Mouse (Mus musculus): ENCODE measurements around the gene Ppif.

Gene Ppif

DNA sequence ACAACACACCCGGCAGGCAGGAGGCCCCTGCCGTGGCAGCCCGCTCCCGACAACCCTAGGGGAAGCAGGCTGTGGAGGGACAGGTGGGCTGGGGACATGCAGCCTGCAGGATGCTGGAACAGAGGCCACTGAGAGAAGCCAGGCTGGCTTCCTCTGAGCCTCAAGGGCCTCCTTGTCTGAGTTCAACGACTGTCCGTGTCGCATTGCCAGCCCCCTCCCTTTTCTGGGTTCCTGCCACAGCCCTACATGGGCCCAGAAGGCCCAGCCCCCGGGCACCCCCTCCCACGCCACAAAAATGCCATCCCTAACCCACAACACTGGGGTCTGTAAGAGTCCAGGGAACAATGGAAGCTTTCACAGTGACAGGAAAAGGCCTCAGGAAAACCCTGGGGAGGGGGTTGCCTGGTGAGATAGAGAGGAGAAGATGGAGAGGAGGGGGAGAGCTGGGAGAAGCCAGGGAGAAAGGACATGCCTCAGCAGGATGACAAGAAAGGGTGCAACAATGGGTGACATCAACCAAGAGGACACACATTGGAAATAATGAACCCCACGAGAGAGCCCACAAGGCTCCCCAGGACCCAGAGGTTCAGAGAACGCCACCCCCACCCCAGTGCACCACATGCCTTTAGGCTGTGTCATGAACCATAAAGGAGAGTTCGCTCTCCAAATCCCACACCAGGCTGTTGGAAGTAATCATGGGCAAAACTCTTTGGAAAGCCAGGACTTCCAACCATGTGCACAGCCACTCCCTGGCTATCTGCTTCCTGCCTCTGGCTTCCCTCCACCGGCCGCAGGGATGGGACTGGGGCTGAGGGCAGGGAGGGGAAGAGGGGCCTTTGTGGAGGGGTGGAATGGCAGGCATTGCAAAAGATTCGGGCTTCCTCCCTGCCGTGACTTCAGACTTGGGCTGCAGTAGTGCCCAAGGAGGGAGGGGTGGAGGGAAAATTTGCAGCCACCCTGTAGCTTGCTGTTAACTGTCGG lies 41.1 kb downstream of the Ppif start:
- peak in 1 of 2 experiments; percentile 43 for DNase-seq (ENCODE audit: inconsistent age in 2 of 2, low spot score in 1 of 2)

GRCm38 (mm10) chr14:25736140-25736539 lies 42.2 kb downstream of the Ppif start:
- no peak for DNase-seq (ENCODE audit: inconsistent age in 2 of 2, low spot score in 1 of 2)

GRCm38 (mm10) chr14:25736589-25736988 lies 42.6 kb downstream of the Ppif start:
- DNase-seq (ENCODE audit: inconsistent age in 2 of 2, low spot score in 1 of 2), result peak; percentile 53 to 72

- peak in 1 of 2 experiments; percentile 53 for DNase-seq (ENCODE audit: inconsistent age in 2 of 2, low spot score in 1 of 2)
Observed at GRCm38 (mm10) chr14:25738591-25739001, 44.6 kb downstream of the Ppif start.

GRCm38 (mm10) chr14:25739957-25740565 lies 46.1 kb downstream of the Ppif start:
- no peak for DNase-seq (ENCODE audit: inconsistent age in 2 of 2, low spot score in 1 of 2)

- DNase-seq (ENCODE audit: inconsistent age in 2 of 2, low spot score in 1 of 2), result peak in 1 of 2 experiments; percentile 25
Observed at GRCm38 (mm10) chr14:25741211-25741610, 47.3 kb downstream of the Ppif start.

GRCm38 (mm10) chr14:25741840-25742367 lies 48.0 kb downstream of the Ppif start:
- DNase-seq (ENCODE audit: inconsistent age in 2 of 2, low spot score in 1 of 2), result no peak

GRCm38 (mm10) chr14:25742943-25743342 lies 49.0 kb downstream of the Ppif start:
- DNase-seq (ENCODE audit: inconsistent age in 2 of 2, low spot score in 1 of 2), result peak in 1 of 2 experiments; percentile 38

GRCm38 (mm10) chr14:25745365-25746184 lies 51.6 kb downstream of the Ppif start:
- peak in 1 of 2 experiments; percentile 43 for DNase-seq (ENCODE audit: inconsistent age in 2 of 2, low spot score in 1 of 2)

- peak in 1 of 2 experiments; percentile 24 for DNase-seq (ENCODE audit: inconsistent age in 2 of 2, low spot score in 1 of 2)
Observed at GRCm38 (mm10) chr14:25746371-25746770, 52.4 kb downstream of the Ppif start.

DNA sequence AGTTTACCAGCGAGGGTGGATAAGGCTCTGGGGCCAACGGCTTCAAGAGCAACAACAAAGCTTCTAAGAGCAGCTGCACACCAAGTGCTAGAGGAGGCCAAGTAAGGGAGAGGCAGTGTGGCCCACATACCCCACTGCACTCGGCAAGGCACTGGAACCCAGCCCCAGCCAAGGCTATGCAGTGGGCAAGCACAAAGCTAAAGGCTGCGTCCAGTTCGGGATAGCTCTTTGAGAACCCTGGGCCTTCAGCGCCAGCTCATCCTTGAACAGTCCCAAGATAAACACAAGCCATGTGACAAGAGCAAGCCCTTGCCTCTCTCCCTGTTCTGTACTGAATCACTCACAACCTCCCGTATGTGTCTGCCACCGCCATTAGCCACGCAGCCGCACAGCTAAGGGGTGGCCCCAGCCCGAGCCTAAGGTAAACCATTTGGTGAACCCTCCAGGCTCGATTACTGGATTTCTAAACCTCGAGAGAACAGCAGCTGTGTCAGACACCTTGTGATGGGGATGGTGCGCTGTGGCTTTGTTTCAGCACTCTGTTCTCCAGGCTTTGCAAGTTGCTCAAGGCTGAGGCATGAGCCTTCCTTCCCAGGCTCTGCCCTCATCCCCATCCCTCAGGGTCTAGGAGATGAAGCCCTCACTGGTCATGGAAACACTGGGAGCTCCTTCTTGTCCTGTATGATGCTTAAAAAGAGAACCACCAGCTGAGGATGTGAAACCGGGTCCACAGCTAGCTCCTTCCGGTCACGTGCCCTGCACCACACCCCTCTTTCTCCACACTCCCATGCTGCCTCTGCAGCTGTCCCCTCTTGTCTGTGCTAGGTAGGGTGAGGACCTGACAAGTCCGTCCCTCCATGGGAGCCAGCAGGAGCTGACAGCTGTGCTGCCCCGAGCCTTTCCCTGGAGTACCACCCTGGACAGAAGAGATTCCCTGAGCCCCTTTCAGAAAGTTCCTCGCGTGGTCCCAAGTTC lies 53.3 kb downstream of the Ppif start:
- peak; percentile 31 to 75 for DNase-seq (ENCODE audit: inconsistent age in 2 of 2, low spot score in 1 of 2)

DNA sequence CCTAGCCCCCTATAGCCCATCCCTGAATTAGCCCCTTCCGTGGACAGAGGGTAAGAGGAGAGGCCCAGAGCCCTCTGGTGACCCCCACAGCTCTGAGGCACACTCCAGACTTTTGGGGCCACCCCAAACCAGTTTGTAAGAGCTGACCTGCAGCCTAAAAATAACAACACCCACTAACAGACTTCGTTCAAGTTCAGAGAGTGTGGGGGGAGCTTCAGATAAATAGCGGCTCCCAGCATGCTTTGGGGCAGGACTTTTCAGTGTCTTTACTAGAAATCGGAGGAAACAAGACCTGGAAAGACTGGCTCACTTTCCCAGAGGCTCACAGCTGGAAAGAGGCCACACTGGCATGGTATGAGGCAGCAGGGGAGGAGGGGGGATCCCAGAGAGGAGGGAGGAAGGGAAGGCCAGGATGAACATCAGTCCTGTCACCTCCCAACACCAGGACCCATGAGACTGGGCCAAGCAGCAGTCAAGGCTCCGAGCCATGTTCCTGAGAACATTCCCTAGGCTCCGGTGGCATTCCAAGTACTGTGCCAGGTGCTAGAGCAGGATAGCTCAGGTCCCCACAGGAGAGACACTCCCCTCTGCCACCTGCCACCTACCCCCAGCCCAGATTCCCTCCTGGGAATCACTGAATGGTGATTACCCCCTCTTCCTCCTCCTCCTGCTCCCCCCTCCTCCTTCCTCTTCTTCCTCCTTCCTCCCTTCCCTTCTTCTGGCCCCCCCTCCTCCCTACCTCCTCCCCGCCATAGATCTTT lies 54.2 kb downstream of the Ppif start:
- DNase-seq (ENCODE audit: inconsistent age in 2 of 2, low spot score in 1 of 2), result peak in 1 of 2 experiments; percentile 49

GRCm38 (mm10) chr14:25749143-25749909 lies 55.4 kb downstream of the Ppif start:
- peak in 1 of 2 experiments; percentile 75 for DNase-seq (ENCODE audit: inconsistent age in 2 of 2, low spot score in 1 of 2)
